Mouse (Mus musculus) embryo, embryonic 9.5 days (tissue): Measurements from ENCODE around the gene Llgl2.
A peak's percentile ranks its signal among the peaks of the same experiment; 100 is the strongest.

Experiments
- DNase-seq: peaks from one replicate; pipeline ENCODE4 v3.0.0-alpha.2; 2017; ENCODE audit errors: extremely low spot score

Gene Llgl2

DNA sequence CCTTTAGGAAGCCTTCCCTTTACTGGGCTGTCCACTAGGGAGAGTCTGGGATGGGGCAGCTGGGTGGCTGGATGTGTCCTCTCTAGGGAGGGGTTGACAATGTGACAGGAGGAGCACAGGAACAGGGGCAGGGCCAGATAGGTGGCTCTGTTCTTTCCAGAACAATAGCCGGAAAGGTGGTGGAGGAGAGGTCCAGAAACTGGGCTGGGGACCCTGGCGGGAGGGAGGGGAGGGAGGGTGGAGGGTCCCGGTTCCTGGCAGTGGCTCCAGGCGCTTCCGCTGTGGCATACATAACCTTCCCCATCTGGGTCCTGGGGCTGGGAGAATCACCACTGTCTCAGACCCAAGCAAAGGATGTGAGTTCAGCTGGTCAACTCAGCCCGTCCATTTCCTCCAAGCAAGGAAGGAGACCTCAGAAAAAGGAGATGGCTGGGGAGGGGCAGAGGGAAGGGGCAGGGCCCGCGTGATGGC is 14.5 kb upstream of the Llgl2 start:
- DNase-seq: no peak

DNA sequence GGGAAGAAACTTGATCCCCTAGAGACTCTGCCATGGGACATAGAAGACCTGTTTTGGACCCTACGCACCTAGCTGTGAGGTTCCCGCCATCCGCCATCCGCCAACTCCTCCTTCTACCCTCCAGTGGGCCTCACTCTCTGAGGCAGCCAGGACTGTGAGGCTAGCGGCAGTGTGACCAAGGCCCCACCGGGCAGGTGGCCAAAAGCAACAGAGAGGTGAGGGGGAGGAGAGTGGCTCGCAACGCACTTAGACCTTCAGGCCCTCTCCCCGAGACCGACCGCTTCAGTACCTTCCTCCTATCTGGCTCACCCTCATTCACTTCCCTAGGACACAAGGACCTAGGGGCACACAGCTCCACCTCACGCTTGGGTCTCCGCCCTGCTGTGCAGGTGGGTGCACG is 13.5 kb upstream of the Llgl2 start:
- DNase-seq: no peak

DNA sequence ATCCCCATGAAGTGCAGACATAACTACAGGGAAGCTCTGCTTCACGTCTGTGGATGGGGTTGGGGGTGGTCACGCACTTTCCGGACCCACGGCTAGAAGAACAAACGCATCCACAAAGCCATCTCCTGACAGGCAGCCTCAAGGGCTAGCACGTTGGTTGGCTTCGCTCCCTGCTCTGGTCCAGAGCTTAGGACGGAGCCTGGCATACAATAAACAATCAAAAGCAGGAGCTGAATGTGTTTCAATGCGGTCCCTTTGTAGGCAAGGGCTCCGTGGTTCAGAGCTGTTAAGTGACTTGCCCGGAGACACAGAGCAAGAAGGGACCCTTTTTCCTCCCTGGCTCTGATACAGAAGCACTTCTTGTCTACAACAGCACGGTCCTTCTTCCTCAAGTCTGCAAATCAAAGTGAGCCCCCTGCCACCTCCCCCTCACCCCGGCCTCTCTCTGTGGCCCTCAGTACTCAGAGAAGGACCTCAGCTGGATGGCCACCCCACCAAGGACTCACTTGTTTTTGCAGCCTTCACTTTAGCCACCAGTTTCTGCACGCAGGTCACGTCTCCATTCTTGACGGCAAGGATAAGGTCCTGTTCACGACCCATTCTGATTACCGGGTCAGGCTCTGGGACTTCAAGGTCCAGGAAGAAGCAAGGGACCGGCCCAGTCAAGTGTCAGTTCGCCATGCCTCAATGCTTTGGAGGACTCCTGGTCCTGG is 12.3 kb upstream of the Llgl2 start:
- DNase-seq: no peak

DNA sequence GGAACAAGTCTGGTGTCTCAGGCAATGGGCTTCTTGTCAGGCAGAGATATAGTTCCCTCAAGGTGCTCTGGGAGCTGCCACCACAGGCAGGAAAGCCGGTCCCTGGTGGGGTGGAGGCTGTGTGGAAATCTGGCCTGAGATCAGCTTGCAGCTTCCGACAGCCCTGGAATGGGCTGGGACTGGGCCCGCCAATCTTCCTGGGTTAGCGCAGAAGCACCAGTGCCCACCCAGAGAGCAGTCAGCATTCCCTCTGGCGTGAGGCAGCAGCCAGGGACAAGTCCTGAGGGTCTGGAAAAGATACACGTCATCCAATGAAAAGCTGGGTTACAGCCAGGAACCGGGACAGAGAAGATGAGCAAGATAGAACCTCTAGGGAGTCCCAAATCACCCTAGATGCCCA is 11.8 kb upstream of the Llgl2 start:
- no peak for DNase-seq

DNA sequence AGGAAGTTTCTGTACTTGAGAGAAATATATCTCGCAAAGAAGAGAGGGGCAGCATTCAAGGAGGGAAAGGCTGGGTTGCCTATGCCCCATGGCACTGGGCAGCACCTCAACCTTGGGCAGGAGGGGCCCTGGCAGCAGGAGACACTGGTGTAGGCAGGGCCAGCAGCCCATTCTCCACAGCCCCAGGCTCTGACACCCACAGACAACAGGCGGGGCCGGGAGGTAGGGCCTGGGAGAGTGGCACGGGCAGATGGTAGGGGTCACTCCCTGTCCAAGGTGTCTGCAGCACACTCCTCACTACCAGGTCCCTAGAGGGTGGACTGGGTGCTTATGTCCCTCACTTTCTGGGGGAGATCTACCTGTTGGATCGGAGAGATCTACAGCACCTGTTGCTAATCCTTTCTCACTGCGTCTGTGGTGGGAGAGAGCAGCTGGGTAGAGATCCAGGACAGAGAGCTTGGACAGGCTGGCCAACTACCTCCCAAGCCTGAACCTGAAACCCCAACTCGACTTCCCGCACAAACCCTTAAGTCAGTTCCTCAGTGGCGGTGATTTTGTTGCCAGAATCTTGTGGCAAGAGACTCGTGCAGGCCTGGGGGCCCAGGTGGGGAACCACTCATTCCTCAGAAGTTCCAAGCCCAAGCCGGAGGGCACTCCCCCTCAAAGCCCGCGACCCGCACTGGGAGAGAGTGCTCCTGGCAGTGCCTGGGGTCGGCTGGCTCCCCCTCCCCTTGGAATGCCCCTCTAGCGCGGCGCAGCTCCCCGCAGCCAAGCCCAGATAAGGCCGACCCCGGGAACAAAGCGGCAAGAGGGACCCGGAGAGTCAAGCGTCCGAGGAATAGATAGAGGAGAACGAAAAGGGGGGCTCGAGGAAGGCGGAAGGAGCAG is 11.1 kb upstream of the Llgl2 start:
- no peak for DNase-seq

GRCm38 (mm10) chr11:115813507-115814296 is 10.1 kb upstream of the Llgl2 start, which contains the start of gene Caskin2:
Gene Caskin2 (minus strand): TSS chr11:115813639.
- peak; percentile 100 for DNase-seq

GRCm38 (mm10) chr11:115814605-115815450 is 9.0 kb upstream of the Llgl2 start, which contains the start of gene Tsen54:
Gene Tsen54 (plus strand): TSS chr11:115814724.
- peak; percentile 89 for DNase-seq

GRCm38 (mm10) chr11:115817331-115817730 is 6.5 kb upstream of the Llgl2 start:
- no peak for DNase-seq

GRCm38 (mm10) chr11:115819915-115820623 is 3.8 kb upstream of the Llgl2 start:
- no peak for DNase-seq

GRCm38 (mm10) chr11:115821001-115821400 is 2.8 kb upstream of the Llgl2 start:
- no peak for DNase-seq

DNA sequence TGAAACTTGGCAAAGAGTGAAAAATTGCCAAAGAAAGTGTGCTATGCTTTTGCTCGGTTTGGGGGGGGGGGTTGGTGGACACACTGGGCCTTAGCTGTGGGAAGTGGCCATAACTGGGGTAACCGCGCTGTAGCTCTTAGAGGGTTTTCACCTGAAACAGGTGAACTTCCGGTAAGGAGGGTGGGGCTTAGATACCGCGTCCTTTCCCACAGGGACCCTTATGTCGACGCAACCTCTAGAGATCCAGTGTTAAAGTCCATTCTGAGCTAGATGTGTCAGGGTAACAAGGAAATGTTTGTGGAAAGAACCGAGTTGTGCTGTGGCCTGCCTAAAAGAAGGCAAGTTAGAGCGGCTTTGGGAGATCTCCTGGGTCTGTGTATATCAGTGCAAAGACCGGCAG is 964 bp downstream of the Llgl2 start:
- DNase-seq: no peak

DNA sequence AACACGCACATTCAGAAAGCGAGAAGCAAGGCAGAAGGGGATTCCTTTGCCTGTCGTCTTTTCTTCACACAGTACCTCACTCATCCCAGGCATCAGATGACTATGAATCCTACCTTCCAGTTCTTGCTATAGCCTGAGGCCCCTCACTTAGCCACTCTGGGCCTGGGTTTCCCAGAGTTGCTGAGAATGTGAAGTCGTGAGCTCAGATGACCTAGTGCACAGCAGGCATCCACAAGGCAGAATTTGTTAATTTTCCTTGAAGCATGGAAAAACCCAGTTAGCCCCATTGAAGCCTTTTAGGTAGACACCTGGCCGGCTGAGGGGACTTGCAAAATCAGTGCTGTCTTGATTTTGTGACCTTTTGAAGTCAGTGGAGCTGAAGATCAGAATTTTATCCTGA is 2.6 kb downstream of the Llgl2 start:
- DNase-seq: no peak

DNA sequence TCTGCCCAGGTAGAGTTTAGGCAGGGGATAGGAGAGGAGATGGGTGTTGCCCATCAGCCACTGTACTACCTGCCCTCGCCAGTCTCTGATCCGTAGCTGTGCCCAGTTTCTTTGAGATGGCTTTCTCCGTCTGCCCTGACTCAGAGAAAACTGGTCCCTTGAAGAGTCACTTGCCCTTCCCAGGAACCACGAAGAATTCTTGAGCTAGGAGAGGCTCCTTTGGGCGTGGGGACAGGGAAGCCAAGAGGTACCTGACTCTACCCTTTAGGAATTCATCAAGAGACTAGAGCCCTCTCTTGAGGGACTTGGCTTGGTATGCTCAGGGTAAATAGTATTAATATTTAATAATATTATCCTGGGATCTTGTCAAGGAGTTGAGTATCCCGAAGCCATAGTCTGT is 3.8 kb downstream of the Llgl2 start:
- no peak for DNase-seq

DNA sequence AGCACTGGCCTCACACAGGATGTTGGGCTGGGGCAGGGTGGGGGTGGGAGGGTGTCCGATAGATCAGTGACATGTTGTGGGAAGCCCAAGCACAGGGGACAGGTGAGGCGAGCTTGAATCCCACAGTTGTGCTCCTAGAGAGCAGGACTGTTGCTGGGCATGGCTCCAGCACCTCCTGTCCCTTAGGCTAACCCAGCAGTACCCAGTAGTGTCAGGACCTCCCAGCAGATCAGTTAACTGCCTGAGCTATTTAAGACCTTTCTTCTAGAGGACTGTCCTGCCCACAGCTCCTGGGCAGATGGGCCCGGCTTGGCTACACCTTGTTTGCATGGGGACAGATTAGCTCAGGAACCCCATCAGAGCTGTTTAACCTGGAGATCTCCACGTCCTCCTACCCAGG is 5.2 kb downstream of the Llgl2 start:
- DNase-seq: no peak

DNA sequence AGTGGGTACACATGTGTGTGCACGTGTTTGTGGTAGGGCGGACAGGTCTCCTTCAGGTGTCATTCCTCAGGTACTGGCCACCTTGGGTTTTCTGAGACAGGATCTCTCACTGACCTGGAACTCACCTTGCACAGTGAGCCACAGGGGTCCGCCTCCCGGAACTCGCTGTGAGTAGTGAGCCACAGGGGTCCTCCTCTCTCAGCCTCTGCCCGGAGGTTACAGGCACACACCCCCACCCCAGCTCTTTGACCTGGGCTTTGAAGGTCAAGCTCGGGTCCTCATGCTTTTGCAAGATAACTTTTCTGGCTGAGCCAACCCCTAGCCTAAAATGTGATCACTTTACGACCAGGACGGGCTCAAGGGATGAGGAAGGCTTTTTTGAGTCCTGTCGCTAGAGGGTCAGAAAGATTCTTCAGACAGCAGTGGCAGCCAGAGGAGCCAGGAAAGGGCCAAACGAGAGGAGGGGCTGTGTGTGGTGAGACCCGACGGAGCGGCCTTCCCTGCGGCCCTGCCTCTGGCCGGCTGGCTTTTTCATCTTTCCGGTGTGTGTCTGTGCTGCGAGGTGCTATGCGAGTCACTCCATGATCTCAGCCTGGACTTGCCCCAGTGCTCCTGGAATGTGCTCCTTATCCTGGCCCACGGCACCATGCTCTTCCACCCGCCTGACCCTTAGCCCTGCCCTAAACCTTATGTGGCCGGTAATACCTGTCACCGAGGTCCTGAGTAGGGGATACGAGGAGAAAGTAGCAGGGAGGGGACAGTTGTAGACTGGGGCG is 6.9 kb downstream of the Llgl2 start:
- peak; percentile 47 for DNase-seq

GRCm38 (mm10) chr11:115831518-115831917 is 7.7 kb downstream of the Llgl2 start:
- DNase-seq: no peak

- no peak for DNase-seq
Observed at GRCm38 (mm10) chr11:115832064-115832463, 8.2 kb downstream of the Llgl2 start.

DNA sequence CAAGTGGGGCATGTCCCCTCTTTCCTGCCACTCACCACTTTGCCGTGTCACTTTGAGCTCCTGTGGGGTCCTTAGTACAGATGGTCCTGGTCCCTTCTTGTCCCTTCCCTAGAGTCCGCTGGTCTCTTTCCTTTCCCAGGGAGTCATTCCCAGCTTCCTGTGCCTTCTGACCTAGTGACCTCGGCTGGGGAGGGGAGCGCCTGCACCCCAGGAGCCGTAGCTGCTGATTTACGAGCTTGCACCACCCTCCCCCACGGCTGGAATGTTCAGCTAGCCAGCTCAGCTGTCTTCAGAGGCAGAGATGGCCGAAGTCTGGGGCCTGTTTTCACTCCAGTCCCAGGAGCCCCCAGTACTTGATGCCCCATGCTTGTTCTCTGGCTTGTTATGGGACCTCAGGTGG is 8.7 kb downstream of the Llgl2 start:
- peak; percentile 77 for DNase-seq

DNA sequence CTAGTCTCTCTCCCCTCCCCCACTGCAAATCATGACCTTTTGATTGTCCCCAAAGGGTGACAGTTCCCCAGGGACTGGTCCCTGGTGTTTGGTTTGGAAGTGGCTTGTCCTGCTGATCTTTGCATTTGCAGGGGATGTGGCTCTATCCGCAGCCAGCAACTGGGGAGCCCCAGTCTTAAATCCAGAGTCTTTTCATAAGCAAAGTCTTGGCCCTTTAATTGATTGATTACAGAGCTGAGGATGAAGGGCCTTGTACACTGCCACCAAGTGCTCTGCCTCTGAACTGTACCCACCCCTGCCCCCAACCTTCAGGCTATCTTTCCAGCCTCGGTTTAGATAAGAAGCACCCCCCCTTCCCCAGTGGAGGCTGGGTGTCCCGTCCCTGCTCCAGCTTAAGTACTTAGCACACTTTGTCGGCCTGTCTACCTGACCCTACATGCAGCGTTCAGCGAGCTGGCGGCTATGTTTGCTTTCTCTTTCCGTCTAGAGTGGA is 9.2 kb downstream of the Llgl2 start:
- peak; percentile 62 for DNase-seq
